Mouse (Mus musculus): ENCODE measurements around the gene Tcea3. TPM values are rescaled to one million over a fixed set of nuclear protein-coding genes. Genes with fewer than 3 reads are reported as not detected.

The Tcea3 gene
- polyA plus RNA-seq, 1 experiment, result 0.88 TPM

- Histone ChIP-seq H3K4me3 (ENCODE audit: extremely low read depth, insufficient read depth, insufficient read length) (no peak overlapping the region), H3K27me3 (ENCODE audit: control insufficient read depth, insufficient read depth, low read length) (peaks cover 23% of the 10 kb centered on the region), H3K27ac (ENCODE audit: insufficient read depth, low read length) (no peak overlapping the region), H3K4me1 (ENCODE audit: control insufficient read depth, insufficient read depth, insufficient read length) (peaks cover 8% of the 10 kb centered on the region), H3K36me3 (ENCODE audit: control insufficient read depth, insufficient read depth, low read length) (no peaks in the 10 kb centered on the region)
- TF ChIP-seq CTCF (IDR thresholded peaks at IDR 0.05; ENCODE audit: extremely low read depth, insufficient read depth, insufficient read length, insufficient replicate concordance) (no peak), POLR2A (IDR thresholded peaks at IDR 0.05; ENCODE audit: low read depth, low read length) (no peak)
- 68% methylated on average over 7 of the region's 7 CpGs for WGBS
- no peak for DNase-seq (ENCODE audit: low read depth in 1 of 2, low spot score in 2 of 2)
Observed at GRCm38 (mm10) chr4:136244208-136244607, 3.3 kb upstream of the Tcea3 start.

- DNase-seq (ENCODE audit: low read depth in 1 of 2, low spot score in 2 of 2), result no peak
- Histone ChIP-seq H3K36me3 (ENCODE audit: control insufficient read depth, insufficient read depth, low read length) (no peaks in the 10 kb centered on the region), H3K27me3 (ENCODE audit: control insufficient read depth, insufficient read depth, low read length) (peaks cover 27% of the 10 kb centered on the region), H3K4me3 (ENCODE audit: extremely low read depth, insufficient read depth, insufficient read length) (no peak overlapping the region), H3K27ac (ENCODE audit: insufficient read depth, low read length) (no peak overlapping the region), H3K4me1 (ENCODE audit: control insufficient read depth, insufficient read depth, insufficient read length) (peaks cover 8% of the 10 kb centered on the region)
- TF ChIP-seq CTCF (IDR thresholded peaks at IDR 0.05; ENCODE audit: extremely low read depth, insufficient read depth, insufficient read length, insufficient replicate concordance) (no peak), POLR2A (IDR thresholded peaks at IDR 0.05; ENCODE audit: low read depth, low read length) (no peak)
- 54% methylated on average over 5 of the region's 5 CpGs for WGBS
Observed at GRCm38 (mm10) chr4:136245681-136246080, 1.8 kb upstream of the Tcea3 start.

GRCm38 (mm10) chr4:136246568-136246969 lies 960 bp upstream of the Tcea3 start:
- Histone ChIP-seq H3K4me1 (ENCODE audit: control insufficient read depth, insufficient read depth, insufficient read length) (peaks cover 8% of the 10 kb centered on the region), H3K36me3 (ENCODE audit: control insufficient read depth, insufficient read depth, low read length) (no peaks in the 10 kb centered on the region), H3K27me3 (ENCODE audit: control insufficient read depth, insufficient read depth, low read length) (peaks cover 27% of the 10 kb centered on the region), H3K27ac (ENCODE audit: insufficient read depth, low read length) (no peak overlapping the region), H3K4me3 (ENCODE audit: extremely low read depth, insufficient read depth, insufficient read length) (no peak overlapping the region)
- no peak for TF ChIP-seq CTCF (IDR thresholded peaks at IDR 0.05; ENCODE audit: extremely low read depth, insufficient read depth, insufficient read length, insufficient replicate concordance)
- no peak for TF ChIP-seq POLR2A (IDR thresholded peaks at IDR 0.05; ENCODE audit: low read depth, low read length)
- DNase-seq (ENCODE audit: low read depth in 1 of 2, low spot score in 2 of 2), result no peak
- 11% methylated on average over 12 of the region's 12 CpGs for WGBS

- Histone ChIP-seq H3K27ac (ENCODE audit: insufficient read depth, low read length) (no peak overlapping the region), H3K4me1 (ENCODE audit: control insufficient read depth, insufficient read depth, insufficient read length) (peaks cover 8% of the 10 kb centered on the region), H3K4me3 (ENCODE audit: extremely low read depth, insufficient read depth, insufficient read length) (no peak overlapping the region), H3K27me3 (ENCODE audit: control insufficient read depth, insufficient read depth, low read length) (peaks cover 27% of the 10 kb centered on the region), H3K36me3 (ENCODE audit: control insufficient read depth, insufficient read depth, low read length) (no peaks in the 10 kb centered on the region)
- 8% methylated on average over 14 of the region's 14 CpGs for WGBS
- no peak for TF ChIP-seq CTCF (IDR thresholded peaks at IDR 0.05; ENCODE audit: extremely low read depth, insufficient read depth, insufficient read length, insufficient replicate concordance)
- TF ChIP-seq POLR2A (IDR thresholded peaks at IDR 0.05; ENCODE audit: low read depth, low read length), result no peak
- DNase-seq (ENCODE audit: low read depth in 1 of 2, low spot score in 2 of 2), result no peak
Observed at GRCm38 (mm10) chr4:136247386-136247728, 172 bp upstream of the Tcea3 start.

- Histone ChIP-seq H3K36me3 (ENCODE audit: control insufficient read depth, insufficient read depth, low read length) (no peaks in the 10 kb centered on the region), H3K4me3 (ENCODE audit: extremely low read depth, insufficient read depth, insufficient read length) (peak overlapping the region; percentile 37; the same call in 1 of the 2 replicates), H3K4me1 (ENCODE audit: control insufficient read depth, insufficient read depth, insufficient read length) (peaks cover 8% of the 10 kb centered on the region), H3K27me3 (ENCODE audit: control insufficient read depth, insufficient read depth, low read length) (peaks cover 27% of the 10 kb centered on the region), H3K27ac (ENCODE audit: insufficient read depth, low read length) (no peak overlapping the region)
- no peak for DNase-seq (ENCODE audit: low read depth in 1 of 2, low spot score in 2 of 2)
- WGBS, result 6% methylated on average over 36 of the region's 37 CpGs
- no peak for TF ChIP-seq CTCF (IDR thresholded peaks at IDR 0.05; ENCODE audit: extremely low read depth, insufficient read depth, insufficient read length, insufficient replicate concordance)
Observed at GRCm38 (mm10) chr4:136248464-136249331, 1.2 kb downstream of the Tcea3 start.

GRCm38 (mm10) chr4:136249332-136249647 lies 1.8 kb downstream of the Tcea3 start:
- H3K36me3 ChIP-seq (ENCODE audit: control insufficient read depth, insufficient read depth, low read length), result no peaks in the 10 kb centered on the region
- no peak for DNase-seq (ENCODE audit: low read depth in 1 of 2, low spot score in 2 of 2)
- 19% methylated on average over 11 of the region's 11 CpGs for WGBS
- peaks cover 27% of the 10 kb centered on the region for H3K27me3 ChIP-seq (ENCODE audit: control insufficient read depth, insufficient read depth, low read length)
- no peak for TF ChIP-seq POLR2A (IDR thresholded peaks at IDR 0.05; ENCODE audit: low read depth, low read length)
- no peak for TF ChIP-seq CTCF (IDR thresholded peaks at IDR 0.05; ENCODE audit: extremely low read depth, insufficient read depth, insufficient read length, insufficient replicate concordance)
- H3K27ac ChIP-seq (ENCODE audit: insufficient read depth, low read length), result no peak overlapping the region
- no peak overlapping the region for H3K4me3 ChIP-seq (ENCODE audit: extremely low read depth, insufficient read depth, insufficient read length)
- peaks cover 8% of the 10 kb centered on the region for H3K4me1 ChIP-seq (ENCODE audit: control insufficient read depth, insufficient read depth, insufficient read length)

- H3K4me3 ChIP-seq (ENCODE audit: extremely low read depth, insufficient read depth, insufficient read length), result no peak overlapping the region
- no peak for DNase-seq (ENCODE audit: low read depth in 1 of 2, low spot score in 2 of 2)
- WGBS, result 55% methylated on average over 9 of the region's 9 CpGs
- TF ChIP-seq CTCF (IDR thresholded peaks at IDR 0.05; ENCODE audit: extremely low read depth, insufficient read depth, insufficient read length, insufficient replicate concordance) (no peak), POLR2A (IDR thresholded peaks at IDR 0.05; ENCODE audit: low read depth, low read length) (no peak)
- no peak overlapping the region for H3K27ac ChIP-seq (ENCODE audit: insufficient read depth, low read length)
- H3K27me3 ChIP-seq (ENCODE audit: control insufficient read depth, insufficient read depth, low read length), result peaks cover 27% of the 10 kb centered on the region
- peaks cover 8% of the 10 kb centered on the region for H3K4me1 ChIP-seq (ENCODE audit: control insufficient read depth, insufficient read depth, insufficient read length)
- H3K36me3 ChIP-seq (ENCODE audit: control insufficient read depth, insufficient read depth, low read length), result no peaks in the 10 kb centered on the region
Observed at GRCm38 (mm10) chr4:136249780-136250179, 2.3 kb downstream of the Tcea3 start.

Data from spleen, adult 2 months (tissue).